Mouse (Mus musculus) olfactory bulb, adult 2 months (tissue): ENCODE data around the gene Gm45337.

Experiments used
- CTCF ChIP-seq: fragments of 200-500 bp; IDR thresholded peaks from 2 replicates; pipeline ENCODE4 v1.5.1; 2012; ENCODE audit warnings: low read depth, mild to moderate bottlenecking, low read length, moderate library complexity; ENCODE audit not compliant: insufficient read depth
- POLR2A ChIP-seq: fragments of 200-500 bp; IDR thresholded peaks from 2 replicates; pipeline ENCODE4 v1.6.1; 2012; ENCODE audit warnings: mild to moderate bottlenecking, low read depth, low read length, moderate library complexity; ENCODE audit not compliant: insufficient read depth

- TF ChIP-seq POLR2A: no peak
- no peak for TF ChIP-seq CTCF
Measured at GRCm38 (mm10) chr7:142152191-142152590, 7.8 kb upstream of the Gm45337 start.
